Mouse (Mus musculus) cerebellum, postnatal 36 days (tissue): ENCODE data around the gene Hist1h2ap.
"Not testable (repeated sequence)": the region's sequence is repeated elsewhere in the genome, so short reads cannot be mapped to it uniquely, and the experiment has no call there.

Experiments
- DNase-seq, 2 experiments: peaks; one replicate each; pipeline ENCODE4 v3.0.0; 2021 to 2022; ENCODE audit warnings: mixed read lengths in 2 of 2

Hist1h2ap gene

DNA sequence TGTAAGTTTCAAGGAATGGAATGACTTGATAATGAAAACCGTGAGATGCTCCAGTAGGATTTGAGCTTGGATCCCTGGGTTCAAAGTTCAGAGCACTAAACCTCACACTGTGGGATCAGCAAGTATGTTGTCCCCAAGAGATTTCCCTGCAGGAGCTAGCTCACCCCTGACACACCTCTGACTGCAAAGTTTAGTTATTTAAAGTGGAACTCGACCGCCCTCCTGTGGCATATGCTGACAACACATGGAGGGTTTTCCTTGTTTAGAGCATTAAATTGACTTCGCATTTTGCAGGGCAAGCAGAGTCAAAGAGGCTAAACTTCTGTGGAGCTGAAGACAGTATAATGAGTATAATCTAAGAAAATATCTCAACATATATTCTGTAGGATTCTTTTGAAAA, 30.2 kb downstream of the Hist1h2ap start:
- not testable (repeated sequence) for DNase-seq

DNA sequence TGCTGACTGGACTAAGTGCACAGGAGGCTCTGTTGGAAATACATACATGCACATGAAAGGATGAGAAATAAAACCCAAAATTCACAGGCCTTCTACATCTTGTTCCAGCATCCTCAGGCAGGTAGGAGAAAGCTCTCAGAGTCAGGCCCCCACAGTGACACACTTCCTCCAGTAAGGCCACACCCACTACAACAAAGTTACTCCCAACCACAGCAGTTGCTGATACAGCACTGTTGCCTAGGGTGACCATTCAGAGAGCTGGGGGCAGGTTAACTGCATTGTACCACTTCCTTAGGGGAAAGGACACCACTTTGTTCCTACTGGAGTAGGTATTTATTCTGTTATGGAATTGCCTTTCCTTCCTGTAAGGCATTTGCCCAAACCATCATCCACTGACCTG, 36.1 kb downstream of the Hist1h2ap start:
- not testable (repeated sequence) for DNase-seq

- no peak for DNase-seq
Observed at GRCm38 (mm10) chr13:21795584-21795983, 37.7 kb downstream of the Hist1h2ap start.

GRCm38 (mm10) chr13:21790601-21791283, 42.6 kb downstream of the Hist1h2ap start:
- DNase-seq: no peak

DNA sequence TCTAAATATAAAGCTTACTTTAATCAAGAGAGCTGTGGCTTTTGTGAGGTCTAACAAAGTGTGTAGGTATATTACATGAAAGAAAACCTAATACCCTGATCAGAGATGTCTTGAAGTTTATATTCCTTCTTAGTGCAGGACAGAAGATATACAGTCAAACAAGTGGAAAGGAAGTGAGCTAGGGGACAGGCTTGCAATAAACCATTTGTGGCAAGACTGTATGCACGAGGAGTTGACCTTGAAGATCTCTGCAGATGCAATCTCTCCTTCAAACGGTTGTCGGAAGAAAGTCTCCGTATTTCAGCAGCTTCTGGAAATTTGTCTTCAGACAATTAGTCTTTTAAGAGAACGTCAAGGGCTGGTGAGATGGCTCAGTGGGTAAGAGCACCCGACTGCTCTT, 43.4 kb downstream of the Hist1h2ap start:
- DNase-seq: no peak

DNA sequence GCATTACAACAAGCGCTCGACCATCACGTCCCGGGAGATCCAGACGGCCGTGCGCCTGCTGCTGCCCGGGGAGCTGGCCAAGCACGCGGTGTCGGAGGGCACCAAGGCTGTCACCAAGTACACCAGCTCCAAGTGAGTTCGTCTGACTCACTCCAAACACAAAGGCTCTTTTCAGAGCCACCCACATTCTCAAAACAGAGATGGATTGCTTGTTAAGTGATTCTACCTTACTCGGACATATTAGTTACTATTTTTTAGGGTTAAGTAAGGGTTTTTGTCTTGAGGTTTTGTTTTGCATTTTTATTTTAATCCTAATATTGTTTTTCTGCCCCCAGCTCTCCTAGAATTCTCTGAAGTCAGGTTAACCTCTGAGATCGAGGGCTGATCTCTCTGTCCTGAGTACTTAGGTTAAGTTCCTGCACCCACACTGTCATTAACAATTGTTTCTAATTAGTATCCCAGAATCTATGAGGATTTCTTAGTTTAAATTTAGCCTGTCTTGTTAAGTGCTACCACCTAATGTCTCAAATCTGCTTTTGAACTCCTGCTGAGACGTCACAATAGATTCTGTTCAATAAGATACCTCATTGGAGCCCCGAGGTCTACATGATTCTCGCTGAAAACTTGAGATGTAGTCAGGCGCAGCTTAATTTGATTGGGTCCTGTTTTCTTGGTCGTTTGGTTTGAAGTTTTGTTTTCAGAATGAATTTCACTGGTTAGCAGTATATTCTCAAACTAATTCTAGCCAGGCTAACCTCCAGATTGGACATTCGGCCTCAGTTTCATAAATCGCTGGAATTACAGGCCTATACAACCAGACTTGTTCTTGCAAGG, 45.3 kb downstream of the Hist1h2ap start:
- no peak for DNase-seq

DNA sequence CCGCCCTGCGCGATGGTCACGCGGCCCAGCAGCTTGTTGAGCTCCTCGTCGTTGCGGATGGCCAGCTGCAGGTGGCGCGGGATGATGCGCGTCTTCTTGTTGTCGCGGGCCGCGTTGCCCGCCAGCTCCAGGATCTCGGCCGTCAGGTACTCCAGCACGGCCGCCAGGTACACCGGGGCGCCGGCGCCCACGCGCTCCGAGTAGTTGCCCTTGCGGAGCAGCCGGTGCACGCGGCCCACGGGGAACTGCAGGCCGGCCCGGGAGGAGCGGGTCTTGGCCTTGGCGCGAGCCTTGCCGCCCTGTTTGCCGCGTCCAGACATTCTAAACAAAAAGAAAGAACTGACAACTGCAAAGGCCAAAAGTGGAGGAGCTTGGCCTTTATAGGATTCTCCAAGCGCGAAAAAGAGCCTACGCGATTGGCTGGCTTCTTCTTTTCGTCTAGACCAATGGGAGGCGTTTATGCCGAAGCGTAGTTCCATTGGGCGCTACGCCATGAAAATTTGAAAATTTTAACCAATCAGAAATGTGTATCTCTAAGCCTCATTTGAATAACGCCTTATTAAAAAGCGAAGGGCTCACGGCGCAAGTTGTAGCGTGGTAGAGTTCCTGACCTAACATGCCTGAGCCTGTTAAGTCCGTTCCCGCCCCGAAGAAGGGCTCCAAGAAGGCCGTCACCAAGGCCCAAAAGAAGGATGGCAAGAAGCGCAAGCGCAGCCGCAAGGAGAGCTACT, 46.2 kb downstream of the Hist1h2ap start, which contains the start of the genes Hist1h2an and Hist1h2bp:
Gene Hist1h2an, minus strand, starts transcription at position 320 of the 731 bp plus-strand sequence.
Gene Hist1h2bp, plus strand, starts transcription at position 563 of the 731 bp plus-strand sequence.
- DNase-seq: peak; percentile 78 to 90

DNA sequence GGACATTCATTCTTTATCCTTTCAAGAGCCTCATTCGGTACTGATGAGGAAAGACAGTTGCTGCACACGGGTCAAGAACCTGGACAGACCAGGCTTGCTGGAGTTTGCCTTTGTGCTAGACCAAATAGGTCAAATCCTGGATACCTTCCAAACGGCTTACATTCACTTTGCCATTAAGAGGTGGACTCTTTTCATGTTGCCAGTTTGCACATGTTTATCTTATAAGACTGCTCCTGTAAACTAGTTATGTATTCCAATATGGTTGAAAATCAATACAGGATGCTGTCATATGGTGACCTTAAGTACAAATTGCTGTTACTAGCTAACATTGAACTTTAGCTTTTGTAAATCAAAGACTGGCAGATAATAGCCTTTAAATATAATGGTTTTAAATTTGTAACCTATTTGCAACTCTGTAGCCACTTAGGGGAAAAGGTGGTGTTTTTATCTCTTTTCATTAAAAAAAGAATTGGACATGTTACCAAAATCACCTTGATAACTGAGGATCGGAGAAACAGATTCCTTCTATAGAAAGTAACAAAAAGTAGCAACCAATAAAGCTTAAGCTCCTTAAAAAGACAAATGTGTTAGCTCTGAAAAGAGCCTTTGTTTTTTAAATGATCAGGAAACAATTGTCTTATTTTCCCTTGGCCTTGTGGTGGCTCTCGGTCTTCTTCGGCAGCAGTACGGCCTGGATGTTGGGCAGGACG, 47.0 kb downstream of the Hist1h2ap start:
- DNase-seq: no peak

- DNase-seq: no peak
Observed at GRCm38 (mm10) chr13:21784311-21784710, 49.0 kb downstream of the Hist1h2ap start.

- DNase-seq: no peak
Observed at GRCm38 (mm10) chr13:21783734-21784161, 49.6 kb downstream of the Hist1h2ap start.

GRCm38 (mm10) chr13:21783255-21783617, 50.1 kb downstream of the Hist1h2ap start, which contains the start of gene Hist1h3i:
TSS of gene Hist1h3i (minus strand) at chr13:21783370.
- peak; percentile 41 to 66 for DNase-seq
